Mouse (Mus musculus): ENCODE results near the gene Tenm2.

The Tenm2 gene

DNA sequence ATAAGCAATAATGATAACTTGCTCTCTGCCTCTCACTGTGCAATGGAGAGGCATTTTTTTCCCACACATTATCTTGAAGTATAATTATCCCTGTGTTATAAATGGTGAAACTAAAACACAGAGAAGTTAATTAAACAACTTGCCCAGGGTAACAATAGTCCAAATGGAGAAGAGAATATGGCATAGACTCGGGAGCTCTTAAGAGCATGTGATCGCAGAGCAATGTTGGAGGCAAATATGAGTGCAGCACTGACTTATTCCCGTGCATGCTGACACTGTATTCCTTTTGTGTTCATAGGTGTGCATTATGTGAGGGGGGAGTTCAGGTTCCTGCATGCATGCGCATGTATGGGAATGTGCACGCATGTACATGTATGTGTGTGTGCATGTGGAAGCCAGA is 870.7 kb downstream of the Tenm2 start:
- DNase-seq (ENCODE audit: low read depth, low spot score), result no peak

DNA sequence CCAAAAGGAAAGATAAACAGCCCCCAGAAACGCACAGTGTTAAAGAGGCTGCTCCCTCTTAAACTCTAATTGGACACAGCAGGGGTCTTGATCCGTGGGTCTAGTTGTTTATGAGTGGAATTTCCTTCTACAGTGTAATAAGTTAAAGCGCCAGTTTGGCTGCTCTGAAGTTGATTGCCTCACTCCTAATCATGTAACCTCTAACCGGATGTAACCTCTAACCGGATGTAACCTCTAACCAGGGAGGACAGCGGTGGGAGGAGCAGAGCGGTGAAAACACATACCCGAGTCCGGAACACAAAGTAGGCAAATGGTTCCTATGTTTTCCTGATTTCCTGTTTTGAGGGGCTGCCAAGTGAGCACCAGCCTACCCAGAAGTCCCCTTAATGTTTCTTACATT is 871.3 kb downstream of the Tenm2 start:
- no peak for DNase-seq (ENCODE audit: low read depth, low spot score)

DNA sequence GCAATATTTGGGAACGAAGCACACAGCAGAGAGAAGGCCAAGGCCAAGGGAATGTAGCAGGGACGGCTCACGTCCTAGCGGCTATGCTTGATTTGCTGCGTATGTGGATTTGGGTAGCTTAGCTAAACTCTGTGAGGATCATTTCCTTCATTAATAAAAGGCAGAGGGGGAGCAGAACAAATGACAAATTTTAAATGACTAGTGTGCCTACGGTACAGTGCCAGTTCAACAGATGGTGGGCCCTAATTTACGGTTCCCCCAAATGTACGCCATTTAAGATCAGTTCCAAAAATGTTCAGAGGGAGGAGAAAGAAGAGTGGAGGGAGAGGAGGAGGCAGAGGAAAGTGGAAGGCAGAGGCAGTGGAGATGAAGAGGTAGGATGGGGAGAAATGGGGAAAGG is 873.2 kb downstream of the Tenm2 start:
- peak; percentile 36 for DNase-seq (ENCODE audit: low read depth, low spot score)

DNA sequence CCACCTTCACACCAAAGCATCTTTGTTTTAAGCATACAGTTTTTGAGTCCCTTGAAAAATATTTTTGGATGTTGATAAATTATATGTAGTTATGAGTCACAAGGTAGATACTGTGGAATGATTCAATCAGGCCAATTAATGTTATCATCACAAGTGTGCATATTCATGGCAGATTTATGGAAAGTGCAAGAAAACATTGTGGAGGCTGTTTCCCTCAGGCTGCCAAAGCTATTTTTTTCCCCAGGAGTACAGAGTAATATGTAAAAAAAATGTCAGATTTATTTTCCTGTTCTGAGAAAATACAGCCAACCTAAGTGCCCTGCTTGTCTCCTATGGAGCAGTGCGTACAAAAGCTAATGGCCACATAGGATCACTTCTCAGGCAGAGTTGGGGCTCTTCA is 882.5 kb downstream of the Tenm2 start:
- peak; percentile 56 for DNase-seq (ENCODE audit: low read depth, low spot score)

DNA sequence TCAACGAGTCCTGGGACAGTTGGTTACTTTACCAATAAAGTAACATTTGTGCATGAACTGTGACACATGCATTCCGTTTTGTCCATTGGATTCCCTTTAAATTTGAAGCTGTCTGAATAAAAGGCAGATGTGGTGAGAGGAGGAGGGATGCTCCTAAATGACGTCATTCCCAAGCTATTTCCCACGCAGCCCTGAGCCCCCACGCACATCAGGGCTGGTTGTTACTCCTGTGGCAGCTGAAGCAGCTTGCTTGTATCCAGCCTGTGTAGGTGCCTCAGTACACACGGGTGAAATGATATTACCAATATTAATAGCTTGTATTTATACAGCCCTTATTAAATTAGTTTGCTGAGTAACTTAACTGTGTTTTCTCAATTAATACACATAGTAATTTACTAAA is 884.0 kb downstream of the Tenm2 start:
- peak; percentile 55 for DNase-seq (ENCODE audit: low read depth, low spot score)

DNA sequence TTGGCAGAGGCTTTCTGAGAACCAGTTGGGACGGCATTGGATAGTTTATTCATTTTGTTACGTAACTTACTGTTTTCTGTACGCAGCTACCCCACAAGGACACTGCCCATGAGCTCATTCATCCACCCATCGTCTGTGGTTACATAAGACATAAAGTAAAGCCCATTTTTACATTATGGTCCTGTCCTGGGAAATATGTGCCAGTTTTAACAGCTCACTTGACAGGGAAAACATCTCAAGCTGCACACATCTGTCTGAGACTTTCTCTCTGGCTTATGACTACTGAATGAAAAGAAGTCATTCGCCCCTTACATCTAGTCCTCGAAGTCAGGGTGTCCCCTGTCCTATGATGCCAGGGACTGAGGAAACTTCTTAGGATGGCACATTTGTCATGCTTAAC is 884.4 kb downstream of the Tenm2 start:
- no peak for DNase-seq (ENCODE audit: low read depth, low spot score)

DNA sequence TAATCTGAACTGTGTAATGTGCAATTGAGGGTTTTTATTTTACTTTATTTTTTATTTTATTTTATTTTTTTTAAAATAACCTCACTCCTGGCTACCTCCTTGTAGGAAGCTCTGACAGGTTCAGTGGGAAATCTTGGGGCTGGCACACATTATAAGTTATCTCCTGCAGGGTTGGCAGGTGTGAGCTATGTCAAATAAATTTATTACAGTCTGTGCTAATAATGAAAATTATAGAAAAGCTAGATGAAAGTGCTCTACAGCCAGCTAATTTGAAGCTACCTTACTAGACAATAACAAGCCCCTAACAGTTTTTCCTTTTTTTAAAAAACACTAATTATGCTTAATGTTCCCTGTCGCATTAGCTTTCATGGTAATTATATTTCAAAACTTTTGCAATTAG is 885.5 kb downstream of the Tenm2 start:
- DNase-seq (ENCODE audit: low read depth, low spot score), result peak; percentile 49

DNA sequence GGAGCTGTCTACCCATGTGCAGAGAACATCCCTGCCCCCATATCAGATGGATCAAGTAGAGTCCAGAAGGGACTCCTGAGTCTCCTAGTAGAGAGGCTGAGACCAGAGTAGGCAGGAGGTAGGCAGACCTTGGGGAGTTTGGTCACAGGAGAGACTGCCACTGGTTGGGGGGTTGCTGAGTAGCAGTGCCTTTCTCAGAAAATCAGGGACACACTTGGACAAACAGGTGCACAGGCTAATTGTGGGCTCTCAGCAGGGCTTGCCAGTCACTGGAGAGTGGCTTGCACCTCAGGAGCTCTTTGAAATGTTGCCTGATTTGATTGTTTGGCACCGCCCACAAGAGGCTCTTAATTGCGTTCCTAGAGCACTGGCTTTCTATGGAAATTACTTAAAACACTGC is 885.9 kb downstream of the Tenm2 start:
- DNase-seq (ENCODE audit: low read depth, low spot score), result peak; percentile 63

DNA sequence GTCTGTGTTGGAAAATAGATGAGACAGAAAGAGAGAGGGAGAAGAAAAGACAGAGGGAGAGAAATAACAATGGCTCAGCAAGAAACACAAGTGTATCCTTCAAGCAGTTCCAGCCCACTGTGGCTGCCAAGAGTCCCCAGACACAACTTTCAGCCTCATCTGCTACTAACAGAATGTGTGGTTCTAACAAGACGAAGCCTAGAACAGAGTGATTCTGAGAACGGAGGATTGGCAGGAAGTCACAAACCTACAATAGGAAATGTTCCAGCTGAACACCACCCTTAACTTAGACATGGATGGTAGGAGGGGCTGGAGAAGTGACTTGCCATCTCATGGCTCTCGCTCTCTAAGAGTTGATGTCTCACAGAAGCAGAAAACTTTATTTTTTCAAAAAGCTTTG is 894.0 kb downstream of the Tenm2 start:
- peak; percentile 70 for DNase-seq (ENCODE audit: low read depth, low spot score)

DNA sequence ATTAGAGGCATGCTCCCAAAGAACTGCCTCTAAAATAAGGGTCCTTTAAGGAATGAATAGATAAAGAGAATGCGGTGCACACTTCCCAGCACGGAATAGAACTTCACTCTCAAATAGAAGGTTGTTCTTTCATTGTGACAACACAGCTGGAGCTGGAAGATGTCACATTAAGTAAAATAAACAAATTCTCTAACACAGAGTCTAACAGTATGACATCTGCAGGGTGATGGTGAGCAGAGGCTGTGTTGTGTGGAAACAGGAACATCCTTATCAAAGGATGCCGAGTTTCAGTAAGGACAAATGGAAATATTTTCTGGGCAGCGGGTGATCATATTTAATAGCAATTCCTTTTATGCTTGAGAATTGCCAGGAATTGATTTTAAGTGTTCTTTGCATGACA is 897.3 kb downstream of the Tenm2 start:
- DNase-seq (ENCODE audit: low read depth, low spot score), result no peak

DNA sequence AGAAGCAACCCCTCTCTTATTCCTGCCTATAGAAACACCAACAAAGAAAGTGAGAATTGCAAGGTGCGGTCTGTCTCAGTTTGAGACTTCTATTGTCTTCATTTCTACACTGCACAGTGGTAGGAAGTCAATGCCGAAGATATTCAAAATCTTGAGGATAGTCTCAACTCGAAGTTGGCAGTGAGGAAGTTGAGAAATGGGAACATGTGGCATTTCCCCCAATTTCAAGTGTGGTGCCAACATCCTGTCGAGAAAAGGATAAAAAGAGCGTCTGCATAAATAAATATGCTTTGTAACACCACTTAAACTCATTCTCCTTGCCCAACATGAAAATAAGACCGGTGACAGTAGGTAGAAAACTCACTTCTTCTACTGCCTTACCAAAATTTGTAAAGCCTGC is 898.7 kb downstream of the Tenm2 start:
- DNase-seq (ENCODE audit: low read depth, low spot score), result peak; percentile 71

DNA sequence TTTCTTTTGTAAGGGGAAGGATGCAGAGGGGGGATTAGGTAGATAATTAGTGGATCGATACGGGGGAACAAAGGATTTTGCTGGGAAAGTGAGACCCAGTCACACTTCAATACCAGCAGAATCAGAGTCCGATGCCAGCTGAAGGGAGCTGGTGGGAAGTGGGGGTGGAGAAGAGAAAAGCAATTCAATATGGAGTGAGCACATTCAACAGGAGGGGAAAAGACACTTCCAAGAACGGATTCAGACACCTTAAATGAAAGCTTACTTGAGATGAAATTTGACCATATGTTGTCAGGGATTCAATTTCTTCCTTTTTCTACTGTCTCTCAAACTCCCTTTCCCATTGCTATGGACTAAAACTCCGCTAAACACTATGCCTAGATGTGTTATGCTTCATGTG is 900.6 kb downstream of the Tenm2 start:
- DNase-seq (ENCODE audit: low read depth, low spot score), result peak; percentile 57

DNA sequence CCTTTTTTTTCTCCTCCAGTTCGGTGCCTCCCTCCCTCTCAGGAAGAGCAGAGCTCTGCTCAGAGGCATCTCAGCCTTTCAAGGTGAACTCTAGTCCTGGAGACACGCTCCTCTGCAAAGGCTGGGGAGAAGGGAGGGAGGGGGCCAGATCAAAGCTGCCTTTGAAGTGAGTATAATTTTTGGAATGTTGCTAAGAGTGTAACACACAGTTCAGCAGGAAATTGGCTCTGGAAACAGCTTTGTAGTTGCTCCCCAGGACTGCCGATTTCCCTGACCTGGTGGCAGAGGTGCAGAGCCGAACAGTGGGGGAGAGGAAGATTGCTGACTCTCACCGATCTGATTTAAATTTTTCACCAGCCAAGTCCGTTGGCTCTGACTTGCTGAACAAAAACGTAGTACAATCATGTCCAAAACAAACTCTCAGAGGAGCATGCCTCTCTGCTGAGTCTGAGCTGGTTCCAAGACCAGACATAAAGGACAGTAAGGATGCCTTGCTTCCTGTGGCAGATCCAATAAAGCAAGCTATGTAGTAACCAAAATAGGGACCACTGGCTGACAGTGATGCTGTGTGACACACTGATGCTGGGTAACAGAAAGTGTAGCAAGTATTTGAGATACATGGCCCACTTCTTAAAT is 901.5 kb downstream of the Tenm2 start:
- peak; percentile 59 for DNase-seq (ENCODE audit: low read depth, low spot score)

DNA sequence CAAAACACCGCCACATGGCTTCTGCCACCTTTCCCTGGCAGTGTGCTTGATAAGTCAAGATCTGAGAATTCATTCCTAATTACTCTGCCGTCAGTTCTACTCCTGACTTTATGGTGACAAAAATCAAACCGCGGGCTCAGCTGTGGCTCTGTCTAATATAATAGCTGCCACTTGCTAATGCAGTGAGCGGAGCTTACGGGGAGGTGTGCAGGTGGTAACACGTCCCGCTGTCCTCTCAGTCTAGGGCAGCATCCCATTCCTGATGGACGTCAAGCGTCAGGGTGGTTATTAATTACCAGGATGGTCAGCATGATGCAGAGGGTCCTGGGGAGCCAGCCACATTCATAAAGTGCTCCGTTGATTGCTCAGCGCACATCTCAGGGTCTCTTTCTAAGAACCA is 903.5 kb downstream of the Tenm2 start:
- DNase-seq (ENCODE audit: low read depth, low spot score), result no peak

DNA sequence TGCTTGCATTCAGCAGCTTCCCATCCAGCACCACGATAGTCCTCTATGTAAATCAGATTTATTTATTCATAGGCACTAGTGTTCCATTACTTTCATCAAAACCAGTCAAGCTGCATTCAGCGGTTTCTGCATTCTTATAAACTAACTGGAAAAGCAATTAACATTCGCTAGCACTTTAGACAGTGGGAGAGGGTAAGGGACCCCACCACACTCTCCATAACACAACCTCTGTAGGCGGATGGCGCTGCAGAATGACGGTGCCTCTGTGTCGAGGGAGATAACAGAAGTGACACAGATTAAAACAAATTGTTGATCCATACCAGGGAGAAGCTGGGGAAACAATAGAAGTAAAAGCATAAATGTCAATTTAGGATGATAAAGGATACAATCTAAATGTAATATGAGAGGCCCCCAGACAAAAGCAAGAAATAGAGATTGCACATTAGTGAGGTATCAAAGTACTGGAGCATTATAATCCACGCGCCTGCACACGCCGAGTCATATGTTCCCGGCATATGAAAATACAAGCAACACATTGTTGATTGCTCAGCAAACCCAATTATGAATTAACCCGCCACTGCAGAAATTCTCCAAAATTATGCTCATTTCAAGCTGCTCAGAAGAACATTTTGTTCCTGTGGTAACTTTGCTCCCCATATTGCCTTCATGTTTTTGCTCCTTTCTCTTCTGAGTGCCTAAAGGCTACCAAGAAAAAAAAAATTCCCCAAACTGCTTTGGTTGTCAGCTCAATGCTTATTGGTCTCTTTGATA is 904.2 kb downstream of the Tenm2 start:
- DNase-seq (ENCODE audit: low read depth, low spot score), result peak; percentile 43

DNA sequence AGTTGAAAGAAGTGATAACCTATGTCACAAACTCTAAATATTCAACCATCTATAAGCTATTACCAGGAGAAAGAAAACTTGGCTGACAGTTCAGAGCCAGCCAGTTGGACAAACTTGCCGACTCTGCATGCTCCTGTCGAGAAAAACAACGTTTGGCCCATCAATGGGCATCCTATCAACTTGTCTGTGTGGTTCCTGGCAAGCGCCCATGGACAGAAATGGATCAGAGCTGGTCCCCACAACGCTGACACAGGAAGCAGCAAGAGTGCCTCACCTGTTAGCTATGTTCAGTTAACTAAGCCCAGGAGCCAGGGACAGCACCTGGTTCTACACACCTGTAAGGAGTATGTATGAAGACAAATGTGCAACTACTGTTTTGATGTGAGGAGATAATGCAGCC is 908.5 kb downstream of the Tenm2 start:
- DNase-seq (ENCODE audit: low read depth, low spot score), result peak; percentile 73

DNA sequence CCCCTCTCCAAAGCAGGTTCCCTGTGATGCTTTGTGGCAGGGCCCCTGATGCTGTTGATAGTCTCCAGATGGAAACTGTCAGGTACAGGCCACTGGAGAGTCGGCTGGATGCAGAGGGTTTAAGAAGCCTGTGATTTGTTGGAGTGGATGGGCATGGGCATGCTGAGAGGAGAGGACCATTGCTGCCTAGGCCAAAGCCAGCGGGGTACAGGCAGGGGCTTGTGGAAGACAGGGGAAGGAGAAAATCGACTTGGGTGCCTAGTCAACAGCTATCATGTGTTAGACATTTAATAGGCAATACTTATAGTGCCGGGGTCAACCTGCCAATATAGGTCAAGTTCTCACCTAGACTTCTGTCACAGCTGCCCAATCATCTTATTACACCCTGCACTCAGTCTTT is 926.4 kb downstream of the Tenm2 start:
- no peak for DNase-seq (ENCODE audit: low read depth, low spot score)

DNA sequence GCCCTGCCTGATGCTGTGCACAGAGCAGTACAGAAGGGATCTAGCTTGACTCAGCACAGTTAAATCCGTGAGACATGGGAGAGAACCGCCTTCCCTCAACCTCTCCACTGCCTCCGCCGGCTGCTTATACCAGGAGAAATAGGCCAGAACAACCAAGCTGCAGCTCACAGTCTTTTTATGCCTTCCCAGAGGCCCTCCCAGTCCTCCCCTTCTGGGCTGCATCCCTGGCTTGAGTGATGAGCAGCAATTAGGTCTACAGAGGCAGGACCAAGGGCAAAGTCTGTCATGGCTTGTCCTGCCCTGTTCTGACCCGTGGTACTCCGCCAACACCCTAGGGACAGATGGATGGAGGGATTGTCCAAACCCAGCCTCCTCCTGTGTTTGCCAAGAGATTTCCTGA is 928.5 kb downstream of the Tenm2 start:
- DNase-seq (ENCODE audit: low read depth, low spot score), result peak; percentile 70

DNA sequence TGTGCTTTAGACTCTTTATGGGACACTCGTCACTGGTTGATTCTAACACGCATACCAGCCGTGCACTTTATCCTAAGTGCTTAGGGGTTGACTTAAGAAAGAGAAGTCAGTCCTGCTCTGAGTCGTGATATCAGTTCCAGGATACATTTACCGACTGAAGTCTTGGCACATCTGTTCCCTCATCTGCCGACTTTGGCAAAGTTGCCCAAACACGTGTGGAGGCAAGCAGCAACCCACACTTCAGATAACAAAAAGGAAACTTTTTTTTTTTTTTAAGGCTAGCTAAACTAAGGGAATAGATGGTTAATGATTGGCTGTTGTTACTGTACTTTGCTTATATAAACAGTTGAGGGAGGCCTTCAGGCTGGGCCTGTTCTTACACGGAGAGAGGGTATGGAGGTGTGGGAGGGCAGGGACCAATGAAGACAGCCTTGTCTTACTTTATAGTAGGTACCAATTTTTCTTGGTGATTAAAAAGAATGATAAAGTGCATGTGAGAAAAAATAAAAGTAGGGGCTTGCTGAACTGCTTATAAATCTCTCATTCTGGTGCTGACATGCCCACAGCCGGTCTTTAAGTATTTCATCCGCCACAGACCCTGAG is 930.3 kb downstream of the Tenm2 start:
- peak; percentile 45 for DNase-seq (ENCODE audit: low read depth, low spot score)

DNA sequence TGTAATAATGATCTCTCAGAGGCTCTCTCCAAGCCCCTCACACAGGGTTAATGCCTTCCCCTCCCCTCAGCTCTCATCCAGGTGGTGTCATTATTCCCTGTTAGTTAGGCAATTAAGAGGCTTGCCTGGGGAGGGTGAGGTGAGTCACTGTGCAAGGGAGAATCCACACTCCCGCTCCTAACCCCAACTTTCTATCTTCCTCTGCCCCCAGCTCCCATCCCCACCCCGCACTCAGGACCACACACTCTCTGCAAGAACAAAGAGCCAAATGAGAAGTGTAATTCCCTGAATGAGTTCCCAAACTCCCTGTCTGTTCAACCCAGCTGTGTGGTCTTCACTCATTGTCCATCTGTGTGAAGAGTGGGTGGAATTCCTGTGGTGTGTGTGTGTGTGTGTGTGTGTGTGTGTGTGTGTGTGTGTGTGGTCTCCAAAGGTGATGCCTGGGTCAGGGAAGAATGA is 932.8 kb downstream of the Tenm2 start:
- no peak for DNase-seq (ENCODE audit: low read depth, low spot score)

DNA sequence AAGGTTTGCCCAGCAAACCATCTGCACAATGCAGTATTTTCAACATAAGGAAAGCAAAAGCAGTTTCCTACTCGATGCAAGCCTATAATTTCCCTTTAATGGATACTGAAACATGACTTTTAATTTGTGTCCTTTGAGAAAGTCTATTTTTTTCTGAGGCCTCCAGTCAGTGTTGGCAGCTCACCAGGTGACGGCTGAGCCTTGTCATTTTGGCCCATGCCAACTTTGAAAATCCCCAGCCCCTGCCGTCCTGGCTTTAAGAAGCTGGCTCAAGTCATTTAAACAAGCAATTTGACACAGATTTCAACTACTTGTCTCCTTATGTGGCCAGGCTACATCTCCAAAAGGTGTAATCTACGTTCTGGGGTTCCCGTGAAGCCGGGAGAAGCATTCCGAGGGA is 933.7 kb downstream of the Tenm2 start:
- DNase-seq (ENCODE audit: low read depth, low spot score), result peak; percentile 47

DNA sequence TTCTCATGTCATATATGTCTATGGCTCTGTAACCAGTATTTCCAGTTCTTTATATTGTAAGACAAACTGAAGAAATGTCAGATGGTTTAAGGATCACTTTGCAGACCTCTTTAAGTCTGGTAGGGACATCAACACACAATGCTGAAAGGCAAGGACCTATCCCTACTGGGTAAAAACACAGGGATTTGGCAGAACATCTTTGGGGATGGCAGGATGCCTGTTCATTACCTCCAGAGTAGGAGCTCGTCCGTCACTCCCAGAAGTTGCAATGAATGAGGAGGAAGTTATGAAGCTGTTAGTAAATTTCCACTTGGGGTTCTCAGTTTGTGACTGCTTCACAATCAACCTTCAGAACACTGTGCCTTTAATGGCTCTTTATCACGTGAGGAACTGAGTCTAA is 939.2 kb downstream of the Tenm2 start:
- DNase-seq (ENCODE audit: low read depth, low spot score), result no peak

DNA sequence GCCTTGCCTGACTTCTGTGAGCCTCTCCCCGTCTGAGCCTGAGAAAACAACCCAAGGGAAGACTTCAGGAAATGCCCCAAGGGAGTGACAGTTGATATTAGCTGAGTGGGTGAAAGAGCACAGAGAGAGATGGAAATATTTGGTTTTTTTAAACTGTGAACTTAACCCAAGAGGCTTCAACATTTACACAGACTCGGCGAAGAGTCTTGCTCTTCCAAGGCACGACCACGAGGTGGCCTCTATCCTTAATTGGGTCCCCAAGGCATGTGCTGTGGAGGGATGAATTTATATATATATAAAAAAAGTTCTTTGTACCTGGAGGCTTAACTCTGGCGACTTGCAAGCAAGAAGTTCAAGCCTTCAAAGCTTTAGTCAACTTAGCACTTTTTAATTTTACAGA is 943.6 kb downstream of the Tenm2 start:
- no peak for DNase-seq (ENCODE audit: low read depth, low spot score)

Measured in brain, adult 2 months (tissue).